Mouse (Mus musculus) G1E (cell line): ENCODE data around the gene Hhatl.

Experiments
- CTCF ChIP-seq: IDR thresholded peaks from 2 replicates; pipeline ENCODE4 v1.5.1; 2012; ENCODE audit warnings: low read depth, low read length, inconsistent platforms, mixed read lengths
- GATA1 ChIP-seq: IDR thresholded peaks from 2 replicates; pipeline ENCODE4 v1.6.1; 2012; ENCODE audit warnings: borderline replicate concordance, low read length, inconsistent platforms, mixed read lengths
- POLR2AphosphoS5 ChIP-seq: IDR thresholded peaks from 2 replicates; pipeline ENCODE4 v1.6.1; 2012; ENCODE audit warnings: low read depth, low read length, inconsistent platforms; ENCODE audit not compliant: insufficient replicate concordance
- TAL1 ChIP-seq: conservative IDR thresholded peaks from 2 replicates; pipeline ENCODE4 v1.6.1; 2012; ENCODE audit warnings: low read depth, low read length, inconsistent platforms, mixed read lengths

GRCm38 (mm10) chr9:121761787-121762186, 30.5 kb downstream of the Hhatl start:
- TF ChIP-seq CTCF: no peak
- no peak for TF ChIP-seq TAL1
- TF ChIP-seq GATA1: no peak
- TF ChIP-seq POLR2AphosphoS5: no peak
